Mouse (Mus musculus) E14TG2a.4 (cell line): ENCODE measurements around the gene Hinfp.

ENCODE experiments used
- CTCF ChIP-seq: conservative IDR thresholded peaks from 2 replicates; pipeline ENCODE4 v1.5.1; 2014; ENCODE audit warnings: low read length
- POU5F1 ChIP-seq: IDR thresholded peaks from 2 replicates; pipeline ENCODE4 v1.6.1; 2014; ENCODE audit warnings: low read length, borderline replicate concordance

DNA sequence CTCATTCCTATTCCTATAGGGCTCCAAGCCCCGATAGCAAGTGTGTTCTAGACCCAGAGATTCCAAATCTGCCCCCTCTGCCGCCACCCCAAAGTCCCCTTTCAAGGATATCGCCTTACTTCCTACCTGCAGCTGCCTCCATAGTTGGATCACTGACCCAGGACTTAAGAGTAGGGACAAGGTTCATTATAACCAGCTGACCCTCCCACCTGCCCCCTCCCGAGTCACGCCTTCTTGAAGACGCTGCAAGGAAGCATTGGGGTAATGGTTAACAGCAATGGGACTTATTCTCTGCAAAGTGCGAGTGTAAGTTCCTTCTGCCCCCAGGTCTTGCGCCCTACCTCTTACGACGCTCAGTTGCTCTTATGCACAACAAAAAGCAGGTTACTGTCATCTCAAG, 54.2 kb downstream of the Hinfp start, which contains the start of gene Pdzd3:
- TF ChIP-seq CTCF (no peak), POU5F1 (no peak)
